Mouse (Mus musculus): ENCODE data around the gene Pdzd2.
A peak's percentile ranks its signal among the peaks of the same experiment; 100 is the strongest.

Gene Pdzd2

DNA sequence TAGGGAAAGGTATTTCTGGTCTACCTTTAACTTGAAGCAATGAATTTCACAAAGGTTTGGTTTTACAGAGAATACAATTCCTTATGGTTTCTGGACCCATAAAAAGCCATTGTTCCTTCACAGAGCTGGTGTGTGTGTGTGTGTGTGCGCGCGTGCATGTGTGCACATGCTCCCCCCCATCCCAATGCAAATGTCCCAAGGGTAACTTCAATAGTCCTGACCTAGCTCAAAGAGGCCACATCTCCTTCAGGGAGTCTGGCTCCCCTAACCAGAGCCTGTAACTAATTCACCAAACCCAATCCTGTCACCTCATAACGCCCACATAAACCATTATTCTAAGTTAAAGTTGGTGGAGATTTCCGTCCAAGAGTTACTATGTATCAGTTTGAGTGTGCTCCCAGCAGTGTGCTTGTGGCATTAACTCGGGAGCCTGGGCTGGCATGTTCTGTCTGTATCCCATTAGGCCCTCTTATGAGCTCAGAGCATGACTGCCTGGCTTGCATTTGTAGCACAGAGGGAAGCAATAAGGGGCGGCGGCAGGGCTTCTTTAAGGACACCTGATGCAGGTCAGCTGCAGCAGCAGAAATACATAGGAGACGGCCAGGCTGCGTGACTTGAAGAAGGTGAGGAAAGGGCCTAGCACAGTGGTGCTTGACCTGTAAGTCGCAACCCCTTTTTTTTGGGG lies 200.0 kb downstream of the Pdzd2 start:
- DNase-seq (ENCODE audit: low spot score in 2 of 2), result no peak

GRCm38 (mm10) chr15:12533254-12533653 lies 206.5 kb downstream of the Pdzd2 start:
- DNase-seq (ENCODE audit: low spot score in 2 of 2), result no peak

DNA sequence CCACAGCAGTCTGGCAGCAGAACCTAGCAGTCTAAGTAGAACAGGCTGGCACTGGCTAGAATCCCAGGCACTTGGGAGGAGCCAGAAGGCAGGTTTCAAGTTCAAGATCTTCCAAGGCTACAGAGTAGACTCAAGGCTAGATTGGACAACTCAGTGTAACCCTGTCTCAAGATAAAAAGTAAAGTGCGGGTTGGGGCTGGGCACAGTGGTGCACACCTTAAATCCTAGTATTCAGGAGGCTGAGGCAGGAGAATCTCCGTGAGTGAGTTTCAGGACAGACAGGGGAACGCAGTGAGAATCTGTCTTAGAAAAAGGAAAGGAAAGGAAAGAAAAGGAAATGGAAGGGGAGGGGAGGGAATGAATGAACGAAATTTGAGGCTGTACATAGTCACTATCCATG lies 207.2 kb downstream of the Pdzd2 start:
- no peak for DNase-seq (ENCODE audit: low spot score in 2 of 2)

GRCm38 (mm10) chr15:12522810-12523209 lies 216.9 kb downstream of the Pdzd2 start:
- no peak for DNase-seq (ENCODE audit: low spot score in 2 of 2)

GRCm38 (mm10) chr15:12520292-12520691 lies 219.4 kb downstream of the Pdzd2 start:
- DNase-seq (ENCODE audit: low spot score in 2 of 2), result no peak

DNA sequence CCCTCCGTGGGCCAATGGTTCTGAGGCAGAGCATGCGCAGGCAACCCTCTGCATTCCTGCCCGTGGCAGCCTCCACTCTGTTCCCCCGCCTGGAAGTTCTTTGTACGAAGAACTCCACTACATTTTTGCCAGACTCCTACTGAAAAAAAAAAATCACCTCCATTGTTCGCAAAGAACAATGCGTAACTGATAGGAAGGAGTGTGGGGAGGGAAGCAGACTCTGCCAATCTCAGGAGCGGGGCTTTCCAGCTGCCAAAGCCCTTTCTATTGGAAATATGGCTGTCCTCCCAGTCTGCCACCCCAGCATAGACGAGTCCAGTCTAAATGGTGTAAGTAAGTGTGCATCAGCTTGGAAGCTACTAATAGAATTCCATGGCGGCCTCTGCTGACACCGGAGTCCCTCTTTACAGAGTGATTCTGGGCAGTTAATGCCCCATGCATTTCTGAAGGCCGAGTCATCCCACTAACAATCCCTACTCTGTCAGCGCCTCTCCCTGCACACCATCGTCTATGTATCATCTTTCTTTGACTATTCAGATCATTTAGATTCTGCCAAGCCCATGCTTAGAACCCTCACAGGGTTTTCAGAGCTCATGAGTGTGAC lies 221.3 kb downstream of the Pdzd2 start:
- peak in 1 of 2 experiments; percentile 17 for DNase-seq (ENCODE audit: low spot score in 2 of 2)

GRCm38 (mm10) chr15:12517314-12517813 lies 222.4 kb downstream of the Pdzd2 start:
- no peak for DNase-seq (ENCODE audit: low spot score in 2 of 2)

- no peak for DNase-seq (ENCODE audit: low spot score in 2 of 2)
Observed at GRCm38 (mm10) chr15:12515272-12515844, 224.4 kb downstream of the Pdzd2 start.

DNA sequence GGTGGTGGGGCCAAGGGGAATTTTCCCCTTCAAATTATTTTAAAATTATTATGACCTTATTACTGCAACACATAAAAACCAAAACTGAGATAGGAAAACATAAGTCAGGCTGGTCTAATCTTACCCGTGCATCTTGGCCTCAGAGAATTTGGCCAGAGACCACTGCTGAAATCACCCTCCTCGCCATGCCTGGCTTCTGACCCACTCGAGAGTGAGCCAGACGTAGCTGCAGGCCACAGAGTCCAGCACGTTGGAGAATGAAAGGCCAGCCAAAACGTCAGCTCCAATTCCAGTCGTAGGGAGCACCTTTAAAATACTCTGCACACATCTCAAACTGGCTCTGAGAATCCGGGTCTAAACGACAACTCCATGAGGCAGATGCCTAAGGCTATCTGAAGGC lies 226.2 kb downstream of the Pdzd2 start:
- peak in 1 of 2 experiments; percentile 30 for DNase-seq (ENCODE audit: low spot score in 2 of 2)

DNA sequence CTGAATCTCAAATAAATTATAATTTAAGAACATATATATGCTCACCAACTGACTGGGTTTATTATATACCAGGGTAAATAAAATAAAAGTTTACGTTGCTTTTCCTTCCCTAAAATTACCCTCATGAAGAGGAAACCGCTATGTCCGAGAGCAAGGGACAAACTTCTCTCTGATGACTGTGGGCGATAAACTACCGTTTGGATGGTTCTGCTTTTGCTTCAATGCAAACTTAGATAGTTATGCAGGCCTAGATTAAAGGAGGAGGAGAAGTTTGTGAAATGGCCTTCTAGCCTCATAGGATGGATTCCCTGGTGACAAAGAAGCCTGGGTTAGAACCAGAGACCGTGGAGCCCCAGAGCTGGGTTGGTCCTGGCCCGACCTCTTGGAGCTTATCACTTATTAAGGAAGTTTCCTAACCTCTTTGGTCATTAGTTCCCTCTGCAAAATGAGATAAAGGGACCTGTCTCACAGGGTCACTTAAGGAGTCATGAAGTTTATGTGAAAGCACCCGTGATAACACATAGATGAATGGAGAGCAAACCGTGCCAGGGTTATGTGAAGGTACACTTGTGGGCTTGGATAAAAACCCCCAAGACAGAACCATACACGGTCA lies 230.9 kb downstream of the Pdzd2 start:
- no peak for DNase-seq (ENCODE audit: low spot score in 2 of 2)

DNA sequence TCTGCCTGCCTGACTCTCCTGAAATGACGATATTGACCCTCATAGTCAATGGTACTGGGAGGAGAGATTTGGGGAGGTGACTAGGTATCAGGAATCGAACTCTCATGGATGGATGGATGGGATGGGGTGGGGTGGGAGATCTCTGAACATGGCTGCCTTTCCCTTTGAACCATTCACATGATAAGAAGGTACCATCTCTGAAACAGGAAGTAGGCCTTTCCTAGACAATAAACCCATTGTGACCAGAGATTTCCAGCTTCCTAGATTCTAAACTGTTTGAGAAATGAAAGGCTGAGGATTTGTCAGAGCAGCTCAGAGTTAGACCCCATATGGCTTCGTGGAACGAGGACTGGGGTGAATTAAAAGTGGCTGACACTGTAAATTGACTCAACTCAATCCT lies 232.2 kb downstream of the Pdzd2 start:
- DNase-seq (ENCODE audit: low spot score in 2 of 2), result no peak

- DNase-seq (ENCODE audit: low spot score in 2 of 2), result no peak
Observed at GRCm38 (mm10) chr15:12506514-12506913, 233.2 kb downstream of the Pdzd2 start.

- no peak for DNase-seq (ENCODE audit: low spot score in 2 of 2)
Observed at GRCm38 (mm10) chr15:12506085-12506484, 233.6 kb downstream of the Pdzd2 start.

DNA sequence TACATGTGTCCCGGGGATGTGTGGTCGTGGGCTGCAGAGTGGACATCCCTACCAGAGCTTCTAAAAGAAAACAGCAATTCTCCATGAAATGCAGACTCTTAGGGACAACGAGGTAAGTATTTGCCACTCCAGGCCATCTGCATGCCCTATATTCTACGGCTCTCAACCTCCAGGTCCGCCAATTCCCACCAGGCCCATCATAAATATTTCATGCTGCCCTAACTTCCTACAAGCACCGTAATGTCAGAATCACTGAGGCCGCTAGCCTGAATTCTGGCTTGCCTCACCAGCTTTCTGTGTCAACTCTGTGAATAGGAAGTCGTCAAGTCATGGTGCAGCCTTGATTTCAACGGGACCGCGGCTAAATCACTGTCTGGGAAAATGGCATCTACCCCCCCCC lies 234.2 kb downstream of the Pdzd2 start:
- DNase-seq (ENCODE audit: low spot score in 2 of 2), result no peak

GRCm38 (mm10) chr15:12503907-12504306 lies 235.8 kb downstream of the Pdzd2 start:
- DNase-seq (ENCODE audit: low spot score in 2 of 2), result no peak

- DNase-seq (ENCODE audit: low spot score in 2 of 2), result peak; percentile 29 to 30
Observed at GRCm38 (mm10) chr15:12501924-12502548, 237.7 kb downstream of the Pdzd2 start.

- no peak for DNase-seq (ENCODE audit: low spot score in 2 of 2)
Observed at GRCm38 (mm10) chr15:12500674-12501073, 239.1 kb downstream of the Pdzd2 start.

- no peak for DNase-seq (ENCODE audit: low spot score in 2 of 2)
Observed at GRCm38 (mm10) chr15:12494084-12494483, 245.6 kb downstream of the Pdzd2 start.

- DNase-seq (ENCODE audit: low spot score in 2 of 2), result no peak
Observed at GRCm38 (mm10) chr15:12493258-12493657, 246.5 kb downstream of the Pdzd2 start.

DNA sequence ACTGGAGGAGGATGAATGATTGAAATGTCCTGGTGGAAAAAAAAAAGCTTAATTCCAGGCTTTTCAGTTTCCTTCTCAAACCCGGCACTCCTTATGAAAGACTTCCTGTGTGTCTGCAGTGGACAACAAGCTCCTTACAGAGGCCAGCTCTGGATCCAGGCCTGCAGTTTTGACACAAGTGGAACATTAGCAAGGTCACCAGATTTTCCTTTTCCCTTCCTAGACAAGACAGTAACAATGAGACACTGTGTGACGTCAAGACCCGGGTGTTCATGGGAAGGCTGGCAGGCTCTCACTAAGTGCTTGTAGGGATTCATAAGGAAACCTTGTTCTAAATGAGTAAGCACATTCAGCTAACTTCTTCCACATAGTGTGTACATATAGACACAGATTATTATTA lies 248.8 kb downstream of the Pdzd2 start:
- DNase-seq (ENCODE audit: low spot score in 2 of 2), result peak; percentile 82 to 86

DNA sequence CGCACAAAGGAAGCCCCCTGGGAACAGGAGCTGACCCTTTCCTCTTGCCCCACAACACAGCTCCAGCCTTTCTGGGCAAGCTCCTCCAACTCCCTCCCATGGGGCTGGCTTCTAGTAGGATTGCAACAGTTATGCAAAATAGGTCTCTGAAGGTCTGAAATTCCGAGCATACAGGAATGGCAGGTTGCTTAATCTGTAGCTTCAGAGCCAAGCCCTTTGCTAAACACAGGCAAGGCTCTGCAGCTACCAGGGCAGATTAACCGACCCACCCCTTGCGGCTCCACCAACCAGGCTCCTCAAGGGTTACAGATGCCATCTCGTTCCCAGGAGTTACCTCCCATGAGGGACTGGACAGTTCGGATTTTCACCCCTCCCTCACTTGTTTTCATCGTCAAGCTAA lies 249.2 kb downstream of the Pdzd2 start:
- DNase-seq (ENCODE audit: low spot score in 2 of 2), result peak; percentile 72 to 76

GRCm38 (mm10) chr15:12488316-12488715 lies 251.4 kb downstream of the Pdzd2 start:
- DNase-seq (ENCODE audit: low spot score in 2 of 2), result peak in 1 of 2 experiments; percentile 38

Data from heart, adult 9 months (tissue).